Mouse (Mus musculus): Measurements from ENCODE around the gene Adam25. TPM values are rescaled to one million over a fixed set of nuclear protein-coding genes. Genes with fewer than 3 reads are reported as not detected.
"Not testable (repeated sequence)": the region's sequence is repeated elsewhere in the genome, so short reads cannot be mapped to it uniquely, and the experiment has no call there.

The Adam25 gene
- polyA plus RNA-seq (2015; fragmentation: Nextera tagmentation; extraction: Ambion mirVana) = not detected in 2 replicates

GRCm38 (mm10) chr8:40751908-40752307, at the start of gene Adam25:
TSS of gene Adam25 (plus strand) at chr8:40752208.
- H3K4me1 ChIP-seq (replicated peaks); H3K9ac ChIP-seq; H3K36me3 ChIP-seq; H3K9me3 ChIP-seq (replicated peaks); H3K27me3 ChIP-seq; H3K4me2 ChIP-seq; ATAC-seq (replicated peaks; ENCODE audit: insufficient number of reproducible peaks, insufficient read depth, low FRiP score, low read depth); H3K4me3 ChIP-seq; H3K27ac ChIP-seq: not testable (repeated sequence)
- 36% methylated on average over 1 of the region's 1 CpGs for WGBS

- not testable (repeated sequence) for H3K27ac ChIP-seq; H3K4me1 ChIP-seq (replicated peaks); ATAC-seq (replicated peaks; ENCODE audit: insufficient number of reproducible peaks, insufficient read depth, low FRiP score, low read depth); H3K4me2 ChIP-seq; H3K4me3 ChIP-seq; H3K27me3 ChIP-seq; H3K36me3 ChIP-seq; H3K9me3 ChIP-seq (replicated peaks); H3K9ac ChIP-seq
- 64% methylated on average over 4 of the region's 4 CpGs for WGBS
Measured at GRCm38 (mm10) chr8:40715406-40715805, 36.6 kb upstream of the Adam25 start.

GRCm38 (mm10) chr8:40715986-40716385, 36.0 kb upstream of the Adam25 start:
- no peaks in the 10 kb centered on the region for H3K4me1 ChIP-seq (replicated peaks)
- no peak overlapping the region for H3K27ac ChIP-seq
- H3K4me3 ChIP-seq = no peak overlapping the region
- no peaks in the 10 kb centered on the region for H3K36me3 ChIP-seq
- H3K27me3 ChIP-seq = no peaks in the 10 kb centered on the region
- H3K9ac ChIP-seq = no peak overlapping the region
- H3K9me3 ChIP-seq (replicated peaks) = no peaks in the 10 kb centered on the region
- ATAC-seq (replicated peaks; ENCODE audit: insufficient number of reproducible peaks, insufficient read depth, low FRiP score, low read depth) = no peak
- H3K4me2 ChIP-seq = no peak overlapping the region
- 87% methylated on average over 7 of the region's 7 CpGs for WGBS

- Histone ChIP-seq H3K36me3 (no peaks in the 10 kb centered on the region), H3K9me3 (replicated peaks) (no peaks in the 10 kb centered on the region), H3K27ac (no peak overlapping the region), H3K4me3 (no peak overlapping the region), H3K4me1 (replicated peaks) (no peaks in the 10 kb centered on the region), H3K27me3 (no peaks in the 10 kb centered on the region), H3K9ac (no peak overlapping the region), H3K4me2 (no peak overlapping the region)
- no peak for ATAC-seq (replicated peaks; ENCODE audit: insufficient number of reproducible peaks, insufficient read depth, low FRiP score, low read depth)
Measured at GRCm38 (mm10) chr8:40783320-40783719, 31.3 kb downstream of the Adam25 start.

GRCm38 (mm10) chr8:40792973-40793372, 41.0 kb downstream of the Adam25 start, which contains the start of gene Adam20:
TSS of gene Adam20 (plus strand) at chr8:40793273.
- ATAC-seq (replicated peaks; ENCODE audit: insufficient number of reproducible peaks, insufficient read depth, low FRiP score, low read depth); H3K27ac ChIP-seq; H3K4me2 ChIP-seq; H3K4me3 ChIP-seq; H3K9ac ChIP-seq; H3K9me3 ChIP-seq (replicated peaks); H3K27me3 ChIP-seq; H3K4me1 ChIP-seq (replicated peaks); H3K36me3 ChIP-seq: not testable (repeated sequence)
- WGBS = 55% methylated on average over 1 of the region's 1 CpGs

DNA sequence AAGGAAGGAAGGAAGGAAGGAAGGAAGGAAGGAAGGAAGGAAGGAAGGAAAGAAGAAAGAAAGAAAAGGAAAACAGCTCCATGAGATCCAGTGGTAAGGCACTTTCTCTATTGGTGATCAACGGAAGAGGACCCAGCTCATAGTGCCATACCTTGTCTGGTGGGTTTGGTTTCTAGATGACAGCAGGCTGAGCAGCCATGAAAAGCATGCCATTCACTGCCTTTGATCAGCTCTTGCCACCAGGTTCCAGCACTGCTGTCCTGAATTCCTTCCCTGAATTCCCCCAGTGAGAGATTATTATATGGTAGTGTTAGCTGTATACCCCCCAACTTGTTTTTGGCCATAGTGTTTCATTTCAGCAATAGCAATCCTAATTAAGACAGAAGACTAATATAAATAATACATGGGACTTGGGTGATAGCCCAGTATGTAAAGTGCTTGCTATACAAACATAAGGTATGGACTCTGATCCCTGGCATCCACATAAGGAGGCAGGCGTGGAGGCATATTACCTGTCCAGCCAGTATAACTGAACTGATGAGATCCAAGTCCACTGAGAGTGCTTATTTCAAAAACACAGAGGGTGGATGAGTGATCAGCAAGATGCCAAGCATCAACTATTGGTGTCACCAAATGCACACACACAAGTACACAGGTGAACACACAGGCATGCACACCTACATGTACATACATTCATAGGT, 51.5 kb downstream of the Adam25 start:
- Histone ChIP-seq H3K9ac (no peak overlapping the region), H3K27ac (no peak overlapping the region), H3K36me3 (no peaks in the 10 kb centered on the region), H3K4me1 (replicated peaks) (no peaks in the 10 kb centered on the region), H3K4me2 (no peak overlapping the region), H3K4me3 (no peak overlapping the region), H3K27me3 (no peaks in the 10 kb centered on the region), H3K9me3 (replicated peaks) (no peaks in the 10 kb centered on the region)
- WGBS = 79% methylated on average over 2 of the region's 2 CpGs
- ATAC-seq (replicated peaks; ENCODE audit: insufficient number of reproducible peaks, insufficient read depth, low FRiP score, low read depth) = no peak

Other genes with a start within 250 kb of the Adam25 start
- gene Adam24, start 77.1 kb upstream of the Adam25 start, polyA plus RNA-seq (2015; fragmentation: Nextera tagmentation; extraction: Ambion mirVana) = not detected in 2 replicates
- not detected in 2 replicates for gene Adam20, start 41.1 kb downstream of the Adam25 start, polyA plus RNA-seq (2015; fragmentation: Nextera tagmentation; extraction: Ambion mirVana)
- not detected in 2 replicates for gene Adam39, start 70.8 kb downstream of the Adam25 start, polyA plus RNA-seq (2015; fragmentation: Nextera tagmentation; extraction: Ambion mirVana)